Mouse (Mus musculus) neural tube, embryonic 11.5 days (tissue): ENCODE measurements around the gene Ero1l. TPM values are rescaled to one million over a fixed set of nuclear protein-coding genes. Genes with fewer than 3 reads are reported as not detected.

Experiments
- ATAC-seq: fragments of 200-750 bp; cut with Nextera tagmentation; 2 replicates; pipeline ENCODE4 v1.8.0; 2017; ENCODE audit warnings: moderate number of reproducible peaks, mild to moderate bottlenecking, moderate TSS enrichment, moderate library complexity; ENCODE audit not compliant: insufficient read depth, low FRiP score, low TSS enrichment
- DNase-seq: peaks from one replicate; pipeline ENCODE4 v3.0.0-alpha.2; 2015; ENCODE audit warnings: low spot score
- H3K27ac ChIP-seq: fragments of 300-500 bp; sonication (generic); 2 replicates; pipeline ENCODE4 v1.5.1; 2014; ENCODE audit warnings: low read depth, mild to moderate bottlenecking, low read length
- H3K27me3 ChIP-seq: fragments of 300-500 bp; sonication (generic); 2 replicates; pipeline ENCODE4 v1.6.1; 2014; ENCODE audit warnings: mild to moderate bottlenecking, low read length, mixed read lengths; ENCODE audit not compliant: control insufficient read depth, insufficient read depth
- H3K36me3 ChIP-seq: fragments of 300-500 bp; sonication (generic); 2 replicates; pipeline ENCODE4 v1.6.1; 2014; ENCODE audit warnings: mild to moderate bottlenecking, low read length, moderate library complexity, mixed read lengths; ENCODE audit not compliant: control insufficient read depth, insufficient read depth
- H3K4me1 ChIP-seq: fragments of 300-500 bp; sonication (generic); 2 replicates; pipeline ENCODE4 v1.6.1; 2014; ENCODE audit warnings: low read length, mixed read lengths; ENCODE audit not compliant: control insufficient read depth, insufficient read depth
- H3K4me2 ChIP-seq: fragments of 300-500 bp; sonication (generic); 2 replicates; pipeline ENCODE4 v1.6.1; 2014; ENCODE audit warnings: low read depth, mild to moderate bottlenecking, moderate library complexity
- H3K4me3 ChIP-seq: fragments of 300-500 bp; sonication (generic); 2 replicates; pipeline ENCODE4 v1.5.1; 2014; ENCODE audit warnings: low read depth, low read length
- H3K9ac ChIP-seq: fragments of 300-500 bp; sonication (generic); 2 replicates; pipeline ENCODE4 v1.6.1; 2014; ENCODE audit warnings: mild to moderate bottlenecking, low read length
- H3K9me3 ChIP-seq: fragments of 300-500 bp; sonication (generic); 2 replicates; pipeline ENCODE4 v1.6.1; 2016; ENCODE audit warnings: low read length; ENCODE audit not compliant: control insufficient read depth
- WGBS: fragments of 180-500 bp; shearing (Covaris S2); extraction: QIAGEN DNeasy Blood & Tissue Kit; methylation state at CpG from one replicate; pipeline ENCODE4 v1.1.7; 2014; 5-methylcytosine and 5-hydroxymethylcytosine counted together
- polyA plus RNA-seq: library from polyadenylated mRNA; unstranded; fragments of >200 nt; fragmentation: Nextera tagmentation; extraction: Ambion mirVana; gene quantifications from 2 replicates; pipeline ENCODE4 v1.2.1, GENCODE M21; 2014

The Ero1l gene
- polyA plus RNA-seq, 1 experiment from 2014 or later = 34.5 TPM

- no peak overlapping the region for H3K27ac ChIP-seq
- no peaks in the 10 kb centered on the region for H3K27me3 ChIP-seq
- no peak overlapping the region for H3K4me2 ChIP-seq
- no peak overlapping the region for H3K4me3 ChIP-seq
- DNase-seq (no peak), ATAC-seq (no peak)
- no peaks in the 10 kb centered on the region for H3K4me1 ChIP-seq
- H3K36me3 ChIP-seq = no peaks in the 10 kb centered on the region
- no peaks in the 10 kb centered on the region for H3K9me3 ChIP-seq
- H3K9ac ChIP-seq = no peak overlapping the region
- 92% methylated on average over 14 of the region's 14 CpGs for WGBS
These were observed 8.5 kb downstream of the Ero1l start for GRCm38 (mm10) chr14:45310101-45310500.

GRCm38 (mm10) chr14:45309646-45310045 lies 8.9 kb downstream of the Ero1l start:
- no peak overlapping the region for H3K9ac ChIP-seq
- H3K4me1 ChIP-seq = no peaks in the 10 kb centered on the region
- H3K27me3 ChIP-seq = no peaks in the 10 kb centered on the region
- H3K9me3 ChIP-seq = no peaks in the 10 kb centered on the region
- WGBS = 94% methylated on average over 13 of the region's 13 CpGs
- ATAC-seq (no peak), DNase-seq (peak; percentile 12)
- no peak overlapping the region for H3K4me2 ChIP-seq
- H3K36me3 ChIP-seq = no peaks in the 10 kb centered on the region
- H3K27ac ChIP-seq = no peak overlapping the region
- H3K4me3 ChIP-seq = no peak overlapping the region

GRCm38 (mm10) chr14:45307630-45308328 lies 10.8 kb downstream of the Ero1l start:
- no peak overlapping the region for H3K4me2 ChIP-seq
- H3K9ac ChIP-seq = no peak overlapping the region
- H3K9me3 ChIP-seq = no peaks in the 10 kb centered on the region
- WGBS = 90% methylated on average over 8 of the region's 8 CpGs
- DNase-seq (no peak), ATAC-seq (no peak)
- H3K4me3 ChIP-seq = no peak overlapping the region
- H3K27ac ChIP-seq = no peak overlapping the region
- no peaks in the 10 kb centered on the region for H3K36me3 ChIP-seq
- H3K4me1 ChIP-seq = no peaks in the 10 kb centered on the region
- no peaks in the 10 kb centered on the region for H3K27me3 ChIP-seq

GRCm38 (mm10) chr14:45305852-45306251 lies 12.7 kb downstream of the Ero1l start:
- H3K27ac ChIP-seq = no peak overlapping the region
- no peaks in the 10 kb centered on the region for H3K36me3 ChIP-seq
- DNase-seq (no peak), ATAC-seq (no peak)
- no peak overlapping the region for H3K4me2 ChIP-seq
- no peak overlapping the region for H3K4me3 ChIP-seq
- H3K9ac ChIP-seq = no peak overlapping the region
- H3K27me3 ChIP-seq = no peaks in the 10 kb centered on the region
- no peaks in the 10 kb centered on the region for H3K4me1 ChIP-seq
- WGBS = 94% methylated on average over 5 of the region's 5 CpGs
- no peaks in the 10 kb centered on the region for H3K9me3 ChIP-seq

DNA sequence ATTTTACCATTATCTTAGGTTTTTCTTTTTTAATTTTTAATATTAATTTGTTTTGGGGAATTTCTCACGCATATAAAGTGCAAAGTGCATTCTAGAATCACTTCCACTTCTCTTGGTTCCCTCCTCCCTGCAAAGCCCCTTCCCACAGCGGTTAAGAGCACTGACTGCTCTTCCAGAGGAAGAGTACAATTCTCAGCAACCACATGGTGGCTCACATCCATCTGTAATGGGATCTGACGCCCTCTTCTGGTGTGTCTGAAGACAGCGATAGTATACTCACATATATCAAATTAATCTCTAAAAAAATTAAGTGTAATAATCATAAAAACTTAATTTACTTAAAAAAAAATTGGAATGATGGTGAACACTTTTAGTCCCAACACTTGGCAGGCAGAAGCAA lies 14.2 kb downstream of the Ero1l start:
- H3K4me1 ChIP-seq = no peaks in the 10 kb centered on the region
- no peaks in the 10 kb centered on the region for H3K9me3 ChIP-seq
- no peak overlapping the region for H3K4me3 ChIP-seq
- H3K27me3 ChIP-seq = no peaks in the 10 kb centered on the region
- WGBS = 76% methylated on average over 4 of the region's 4 CpGs
- H3K27ac ChIP-seq = no peak overlapping the region
- ATAC-seq (0 out of 2 replicates have a peak, but pooled peaks have one; percentile 41), DNase-seq (no peak)
- H3K9ac ChIP-seq = no peak overlapping the region
- peaks cover 4% of the 10 kb centered on the region for H3K36me3 ChIP-seq
- H3K4me2 ChIP-seq = no peak overlapping the region

DNA sequence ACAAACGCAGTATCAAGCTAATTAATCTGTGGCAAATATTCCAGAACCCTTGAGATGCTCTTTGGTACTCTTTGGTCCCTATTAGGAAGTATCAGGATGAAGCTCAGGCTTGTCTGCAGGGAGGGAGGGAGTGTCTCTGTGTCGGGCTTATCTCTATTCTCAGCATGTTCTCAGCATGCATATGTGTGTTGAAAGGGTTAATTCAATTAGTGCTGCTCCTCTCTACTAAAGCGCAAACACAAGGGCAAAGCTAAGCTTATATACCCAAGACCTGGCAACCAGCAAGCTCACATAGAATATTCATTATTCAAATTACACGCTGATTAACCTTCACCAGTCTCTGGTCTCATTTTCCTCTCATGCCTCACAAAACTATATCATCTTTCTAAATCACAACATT lies 14.6 kb downstream of the Ero1l start:
- peak; percentile 58; the same call in 1 of the 2 replicates for ATAC-seq
- no peak overlapping the region for H3K4me3 ChIP-seq
- H3K4me2 ChIP-seq = no peak overlapping the region
- no peaks in the 10 kb centered on the region for H3K27me3 ChIP-seq
- no peak overlapping the region for H3K27ac ChIP-seq
- DNase-seq = no peak
- H3K9me3 ChIP-seq = no peaks in the 10 kb centered on the region
- no peak overlapping the region for H3K9ac ChIP-seq
- 71% methylated on average over 4 of the region's 4 CpGs for WGBS
- no peaks in the 10 kb centered on the region for H3K4me1 ChIP-seq
- H3K36me3 ChIP-seq = peaks cover 4% of the 10 kb centered on the region

DNA sequence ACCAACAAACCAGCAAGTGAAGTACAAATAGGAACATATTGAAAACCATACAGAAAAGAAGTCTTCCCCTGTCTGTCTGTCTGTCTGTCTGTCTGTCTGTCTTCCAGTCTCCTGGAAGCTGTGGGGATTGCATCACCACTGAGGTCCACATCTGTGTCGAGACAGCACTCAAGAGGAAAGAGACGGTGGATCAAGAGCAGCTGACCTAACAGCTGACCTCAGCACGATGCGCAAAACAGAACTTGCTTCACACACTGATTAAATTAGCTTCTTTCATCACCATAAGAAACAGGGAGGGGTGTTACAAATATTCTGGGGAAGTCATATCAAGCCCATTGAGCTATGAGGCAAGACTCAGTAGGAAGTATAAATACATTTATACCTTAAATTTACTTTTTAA lies 27.0 kb downstream of the Ero1l start:
- no peak overlapping the region for H3K9ac ChIP-seq
- WGBS = 85% methylated on average over 4 of the region's 4 CpGs
- H3K36me3 ChIP-seq = no peaks in the 10 kb centered on the region
- no peak overlapping the region for H3K27ac ChIP-seq
- no peak overlapping the region for H3K4me2 ChIP-seq
- no peak for DNase-seq
- H3K4me3 ChIP-seq = no peak overlapping the region
- no peaks in the 10 kb centered on the region for H3K27me3 ChIP-seq
- H3K4me1 ChIP-seq = no peaks in the 10 kb centered on the region
- ATAC-seq = no peak
- H3K9me3 ChIP-seq = no peaks in the 10 kb centered on the region

DNA sequence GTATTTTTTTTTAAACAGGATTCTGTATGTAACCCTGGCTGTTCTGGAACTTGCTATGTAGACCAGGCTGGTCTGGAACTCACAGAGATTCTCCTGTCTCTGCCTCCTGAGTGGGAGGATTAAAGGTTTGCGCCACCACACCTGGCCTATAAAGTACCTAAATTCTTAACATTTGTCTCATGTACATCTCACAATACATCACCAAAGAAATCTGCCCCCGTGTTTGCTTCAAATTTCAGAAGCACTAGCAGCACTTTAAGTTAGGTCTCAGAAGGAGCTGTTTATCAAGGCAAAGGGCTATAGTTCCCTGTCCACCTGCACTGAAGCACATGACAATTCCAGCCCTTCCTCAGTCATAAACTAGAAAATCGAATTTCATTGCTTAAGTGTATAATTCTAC lies 36.5 kb downstream of the Ero1l start:
- H3K9ac ChIP-seq = no peak overlapping the region
- no peaks in the 10 kb centered on the region for H3K9me3 ChIP-seq
- DNase-seq = no peak
- H3K27ac ChIP-seq = no peak overlapping the region
- H3K4me3 ChIP-seq = no peak overlapping the region
- no peaks in the 10 kb centered on the region for H3K4me1 ChIP-seq
- no peak overlapping the region for H3K4me2 ChIP-seq
- no peak for ATAC-seq
- no peaks in the 10 kb centered on the region for H3K36me3 ChIP-seq
- H3K27me3 ChIP-seq = no peaks in the 10 kb centered on the region
- 88% methylated on average over 3 of the region's 3 CpGs for WGBS

DNA sequence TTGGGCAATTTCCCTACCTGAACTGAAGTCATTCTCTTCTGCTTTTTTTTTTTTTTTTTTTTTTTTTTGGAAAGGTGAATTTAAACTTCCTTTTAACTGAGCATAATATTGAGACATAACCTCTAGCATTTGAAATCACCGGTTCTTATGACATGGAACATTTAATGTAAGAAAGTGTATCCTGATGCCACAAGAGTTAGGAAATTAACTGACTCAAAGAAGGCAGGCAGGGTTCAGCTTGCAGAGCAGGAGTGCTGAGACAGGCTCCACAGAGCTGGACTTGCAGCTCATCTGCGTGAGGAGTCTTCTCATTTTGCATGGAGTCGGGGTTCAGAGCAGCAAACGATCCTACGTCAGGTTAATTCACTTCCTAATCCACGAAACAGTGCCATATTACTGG lies 42.8 kb downstream of the Ero1l start:
- ATAC-seq = no peak
- Histone ChIP-seq H3K27me3 (no peaks in the 10 kb centered on the region), H3K9ac (no peak overlapping the region), H3K4me2 (no peak overlapping the region), H3K4me3 (no peak overlapping the region), H3K36me3 (no peaks in the 10 kb centered on the region), H3K9me3 (no peaks in the 10 kb centered on the region), H3K4me1 (no peaks in the 10 kb centered on the region), H3K27ac (no peak overlapping the region)
- WGBS = 89% methylated on average over 6 of the region's 6 CpGs
- no peak for DNase-seq
